Mouse (Mus musculus): ENCODE measurements around the gene Fam71e1. TPM values are rescaled to one million over a fixed set of nuclear protein-coding genes. Genes with fewer than 3 reads are reported as not detected.

The Fam71e1 gene
- polyA plus RNA-seq, 1 experiment from 2014 or later = 17.1 TPM

- peak overlapping the region; percentile 77 for H3K4me2 ChIP-seq
- no peak overlapping the region for H3K27ac ChIP-seq (ENCODE audit: low read depth, low read length)
- H3K9ac ChIP-seq (ENCODE audit: low read length) = peak overlapping the region; percentile 70
- no peak for DNase-seq (ENCODE audit: low spot score, missing footprints)
- 29% methylated on average over 5 of the region's 5 CpGs for WGBS
- H3K4me1 ChIP-seq (ENCODE audit: control insufficient read depth, insufficient read depth, low read length) = peaks cover 13% of the 10 kb centered on the region
- H3K9me3 ChIP-seq (ENCODE audit: control insufficient read depth, low read length) = 0 out of 2 replicates have a peak, but pooled peaks cover 3% of the 10 kb centered on the region
- no peak for ATAC-seq (ENCODE audit: low FRiP score)
- H3K4me3 ChIP-seq (ENCODE audit: low read depth, low read length) = peak overlapping the region; percentile 56
- H3K27me3 ChIP-seq (ENCODE audit: control insufficient read depth, insufficient read depth, low read length) = no peaks in the 10 kb centered on the region
- H3K36me3 ChIP-seq (ENCODE audit: control insufficient read depth, insufficient read depth, low read length) = peaks cover 18% of the 10 kb centered on the region
Observed at GRCm38 (mm10) chr7:44547725-44548124, 51.3 kb downstream of the Fam71e1 start.

- peak within 1 kb of the TSS; percentile 70 for H3K9ac ChIP-seq (ENCODE audit: low read length)
- H3K4me2 ChIP-seq = peak within 1 kb of the TSS; percentile 77
- peaks cover 18% of the 10 kb centered on the region for H3K36me3 ChIP-seq (ENCODE audit: control insufficient read depth, insufficient read depth, low read length)
- 0 out of 2 replicates have a peak, but pooled peaks cover 3% of the 10 kb centered on the region for H3K9me3 ChIP-seq (ENCODE audit: control insufficient read depth, low read length)
- DNase-seq (ENCODE audit: low spot score, missing footprints) (peak; percentile 100), ATAC-seq (ENCODE audit: low FRiP score) (peak; percentile 92)
- H3K4me3 ChIP-seq (ENCODE audit: low read depth, low read length) = peak within 1 kb of the TSS; percentile 56
- no peak within 1 kb of the TSS for H3K27ac ChIP-seq (ENCODE audit: low read depth, low read length)
- under 1% methylated on average over 43 of the region's 43 CpGs for WGBS
- peaks cover 17% of the 10 kb centered on the region for H3K4me1 ChIP-seq (ENCODE audit: control insufficient read depth, insufficient read depth, low read length)
- no peaks in the 10 kb centered on the region for H3K27me3 ChIP-seq (ENCODE audit: control insufficient read depth, insufficient read depth, low read length)
Observed at GRCm38 (mm10) chr7:44548497-44549087, 52.2 kb downstream of the Fam71e1 start, which contains the start of gene Pold1. Gene Pold1 (minus strand): TSS chr7:44548849.

GRCm38 (mm10) chr7:44549621-44550408, 53.4 kb downstream of the Fam71e1 start:
- H3K27me3 ChIP-seq (ENCODE audit: control insufficient read depth, insufficient read depth, low read length) = no peaks in the 10 kb centered on the region
- no peak for ATAC-seq (ENCODE audit: low FRiP score)

GRCm38 (mm10) chr7:44550409-44550678, 54.0 kb downstream of the Fam71e1 start:
- ATAC-seq (ENCODE audit: low FRiP score) = no peak
- Histone ChIP-seq H3K4me2 (no peak overlapping the region), H3K27me3 (ENCODE audit: control insufficient read depth, insufficient read depth, low read length) (no peaks in the 10 kb centered on the region), H3K9me3 (ENCODE audit: control insufficient read depth, low read length) (0 out of 2 replicates have a peak, but pooled peaks cover 3% of the 10 kb centered on the region), H3K4me1 (ENCODE audit: control insufficient read depth, insufficient read depth, low read length) (peaks cover 17% of the 10 kb centered on the region), H3K4me3 (ENCODE audit: low read depth, low read length) (no peak overlapping the region), H3K9ac (ENCODE audit: low read length) (no peak overlapping the region), H3K27ac (ENCODE audit: low read depth, low read length) (no peak overlapping the region), H3K36me3 (ENCODE audit: control insufficient read depth, insufficient read depth, low read length) (peaks cover 18% of the 10 kb centered on the region)
- DNase-seq (ENCODE audit: low spot score, missing footprints) = no peak
- 94% methylated on average over 12 of the region's 12 CpGs for WGBS

More at GRCm38 (mm10) chr7:44549621-44550408, 53.4 kb downstream of the Fam71e1 start:
- DNase-seq (ENCODE audit: low spot score, missing footprints) = no peak
- peaks cover 17% of the 10 kb centered on the region for H3K4me1 ChIP-seq (ENCODE audit: control insufficient read depth, insufficient read depth, low read length)
- 0 out of 2 replicates have a peak, but pooled peaks cover 3% of the 10 kb centered on the region for H3K9me3 ChIP-seq (ENCODE audit: control insufficient read depth, low read length)
- H3K9ac ChIP-seq (ENCODE audit: low read length) = no peak overlapping the region
- no peak overlapping the region for H3K27ac ChIP-seq (ENCODE audit: low read depth, low read length)
- 95% methylated on average over 23 of the region's 23 CpGs for WGBS
- H3K36me3 ChIP-seq (ENCODE audit: control insufficient read depth, insufficient read depth, low read length) = peaks cover 18% of the 10 kb centered on the region
- H3K4me2 ChIP-seq = no peak overlapping the region
- H3K4me3 ChIP-seq (ENCODE audit: low read depth, low read length) = no peak overlapping the region

Small RNA genes within 50 kb of the gene (microRNA-seq; reads per million reads assigned to microRNA genes)
- gene Mir7052 = not detected
- 1.5 reads per million for gene Mir7053

Other genes with a start within 250 kb of the Fam71e1 start
- 1.1 and 1.4 TPM in 2 replicates for gene 1700028J19Rik, start 249.9 kb upstream of the Fam71e1 start, polyA plus RNA-seq (2014; fragmentation: Nextera tagmentation; extraction: Ambion mirVana)
- gene 2410002F23Rik, start 249.9 kb upstream of the Fam71e1 start, polyA plus RNA-seq (2014; fragmentation: Nextera tagmentation; extraction: Ambion mirVana) = 104 and 117 TPM in 2 replicates
- not detected in 2 replicates for gene Acp4, start 239.2 kb upstream of the Fam71e1 start, polyA plus RNA-seq (2014; fragmentation: Nextera tagmentation; extraction: Ambion mirVana)
- not detected in 2 replicates for gene Gm15517, start 235.1 kb upstream of the Fam71e1 start, polyA plus RNA-seq (2014; fragmentation: Nextera tagmentation; extraction: Ambion mirVana)
- gene Clec11a, start 189.7 kb upstream of the Fam71e1 start, polyA plus RNA-seq (2014; fragmentation: Nextera tagmentation; extraction: Ambion mirVana) = 2.2 and 3.4 TPM in 2 replicates
- 3.4 TPM in 2 replicates for gene Shank1, start 186.3 kb upstream of the Fam71e1 start, polyA plus RNA-seq (2014; fragmentation: Nextera tagmentation; extraction: Ambion mirVana)
- 1.5 and 2.1 TPM in 2 replicates for gene Syt3, start 112.5 kb upstream of the Fam71e1 start, polyA plus RNA-seq (2014; fragmentation: Nextera tagmentation; extraction: Ambion mirVana)
- 0.31 and 1.1 TPM in 2 replicates for gene 1700008O03Rik, start 110.8 kb upstream of the Fam71e1 start, polyA plus RNA-seq (2014; fragmentation: Nextera tagmentation; extraction: Ambion mirVana)
- 9.2 and 10.3 TPM in 2 replicates for gene Lrrc4b, start 67.6 kb upstream of the Fam71e1 start, polyA plus RNA-seq (2014; fragmentation: Nextera tagmentation; extraction: Ambion mirVana)
- gene Aspdh, start 31.2 kb upstream of the Fam71e1 start, polyA plus RNA-seq (2014; fragmentation: Nextera tagmentation; extraction: Ambion mirVana) = 1.8 and 2.9 TPM in 2 replicates
- 49.4 and 55.8 TPM in 2 replicates for gene Josd2, start 28.6 kb upstream of the Fam71e1 start, polyA plus RNA-seq (2014; fragmentation: Nextera tagmentation; extraction: Ambion mirVana)
- 91.8 and 99.3 TPM in 2 replicates for gene Emc10, start 52 bp upstream of the Fam71e1 start, polyA plus RNA-seq (2014; fragmentation: Nextera tagmentation; extraction: Ambion mirVana)
- gene Mybpc2, start 28.1 kb downstream of the Fam71e1 start, polyA plus RNA-seq (2014; fragmentation: Nextera tagmentation; extraction: Ambion mirVana) = 0.07 TPM in 1 of 2 replicates, not detected in the other
- 0.07 TPM in 1 of 2 replicates, not detected in the other for gene Spib, start 35.5 kb downstream of the Fam71e1 start, polyA plus RNA-seq (2014; fragmentation: Nextera tagmentation; extraction: Ambion mirVana)
- gene Pold1, start 52.3 kb downstream of the Fam71e1 start, polyA plus RNA-seq (2014; fragmentation: Nextera tagmentation; extraction: Ambion mirVana) = 51.8 and 58.5 TPM in 2 replicates
- 63.8 and 69.6 TPM in 2 replicates for gene Nr1h2, start 57.4 kb downstream of the Fam71e1 start, polyA plus RNA-seq (2014; fragmentation: Nextera tagmentation; extraction: Ambion mirVana)
- gene Napsa, start 75.8 kb downstream of the Fam71e1 start, polyA plus RNA-seq (2014; fragmentation: Nextera tagmentation; extraction: Ambion mirVana) = 0.21 and 0.33 TPM in 2 replicates
- 0.86 and 1.3 TPM in 2 replicates for gene Kcnc3, start 94.1 kb downstream of the Fam71e1 start, polyA plus RNA-seq (2014; fragmentation: Nextera tagmentation; extraction: Ambion mirVana)
- 1.1 and 1.3 TPM in 2 replicates for gene Myh14, start 174.3 kb downstream of the Fam71e1 start, polyA plus RNA-seq (2014; fragmentation: Nextera tagmentation; extraction: Ambion mirVana)
- gene Izumo2, start 212.2 kb downstream of the Fam71e1 start, polyA plus RNA-seq (2014; fragmentation: Nextera tagmentation; extraction: Ambion mirVana) = not detected in 2 replicates